Mouse (Mus musculus) midbrain, embryonic 16.5 days (tissue): ENCODE data around the gene Cabin1. TPM values are rescaled to one million over a fixed set of nuclear protein-coding genes. Genes with fewer than 3 reads are reported as not detected.

Experiments used
- ATAC-seq: fragments of 200-750 bp; cut with Nextera tagmentation; 2 replicates; pipeline ENCODE4 v1.8.0; 2017; ENCODE audit warnings: moderate TSS enrichment
- H3K27ac ChIP-seq: fragments of 300-500 bp; sonication (generic); 2 replicates; pipeline ENCODE4 v1.5.1; 2014; ENCODE audit warnings: mild to moderate bottlenecking, low read length, mixed read lengths
- H3K27me3 ChIP-seq: fragments of 300-500 bp; sonication (generic); 2 replicates; pipeline ENCODE4 v1.6.1; 2014; ENCODE audit warnings: low read depth, low read length, mixed read lengths; ENCODE audit not compliant: control insufficient read depth, insufficient read depth
- H3K36me3 ChIP-seq: fragments of 300-500 bp; sonication (generic); 2 replicates; pipeline ENCODE4 v1.6.1; 2014; ENCODE audit warnings: mild to moderate bottlenecking, low read length, moderate library complexity, mixed read lengths; ENCODE audit not compliant: control insufficient read depth, insufficient read depth
- H3K4me1 ChIP-seq: fragments of 300-500 bp; sonication (generic); 2 replicates; pipeline ENCODE4 v1.6.1; 2014; ENCODE audit warnings: mild to moderate bottlenecking, low read length, mixed read lengths; ENCODE audit not compliant: control insufficient read depth, insufficient read depth
- H3K4me2 ChIP-seq: fragments of 300-500 bp; sonication (generic); 2 replicates; pipeline ENCODE4 v1.6.1; 2014; ENCODE audit warnings: mild to moderate bottlenecking, low read length, mixed read lengths
- H3K4me3 ChIP-seq: fragments of 300-500 bp; sonication (generic); 2 replicates; pipeline ENCODE4 v1.5.1; 2014; ENCODE audit warnings: low read depth, mild to moderate bottlenecking, low read length, moderate library complexity, mixed read lengths
- H3K9ac ChIP-seq: fragments of 300-500 bp; sonication (generic); 2 replicates; pipeline ENCODE4 v1.6.1; 2014; ENCODE audit warnings: low read depth, low read length, mixed read lengths
- H3K9me3 ChIP-seq: fragments of 300-500 bp; sonication (generic); replicated peaks from 2 replicates; pipeline ENCODE4 v1.6.1; 2014; ENCODE audit warnings: mild to moderate bottlenecking, low read length, mixed read lengths; ENCODE audit not compliant: control insufficient read depth, poor library complexity, severe bottlenecking
- WGBS: fragments of 180-500 bp; shearing (Covaris S2); extraction: QIAGEN DNeasy Blood & Tissue Kit; methylation state at CpG from one replicate; pipeline ENCODE4 v1.1.7; 2014; 5-methylcytosine and 5-hydroxymethylcytosine counted together
- polyA plus RNA-seq: library from polyadenylated mRNA; unstranded; fragments of >200 nt; fragmentation: Nextera tagmentation; extraction: Ambion mirVana; gene quantifications from 2 replicates; pipeline ENCODE4 v1.2.1, GENCODE M21; 2015

The Cabin1 gene
- polyA plus RNA-seq, 1 experiment from 2014 or later: 32.7 TPM

DNA sequence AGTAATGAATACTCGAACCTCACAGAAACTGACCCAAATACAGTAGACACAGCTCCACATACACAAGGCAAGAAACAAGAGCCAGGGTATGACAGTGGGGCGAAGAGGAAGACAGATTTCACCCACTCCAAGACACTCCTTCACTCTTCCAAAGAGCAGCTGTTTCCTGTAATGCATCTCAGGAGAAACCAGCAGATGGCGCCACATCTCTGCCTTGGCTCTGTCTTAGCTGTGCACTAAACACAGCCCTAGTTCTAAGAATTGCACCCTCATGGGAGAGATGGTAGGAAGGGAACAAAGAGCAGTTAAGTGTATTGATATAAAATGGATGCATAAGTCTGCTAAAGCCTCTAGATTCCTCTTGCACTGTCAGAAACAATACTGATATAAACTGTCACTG is 20.1 kb downstream of the Cabin1 start:
- 44% methylated on average over 3 of the region's 3 CpGs for WGBS
- H3K9me3 ChIP-seq: no peaks in the 10 kb centered on the region
- H3K4me1 ChIP-seq: no peaks in the 10 kb centered on the region
- H3K36me3 ChIP-seq: peaks cover 44% of the 10 kb centered on the region
- no peak overlapping the region; the same call in 1 of the 2 replicates for H3K9ac ChIP-seq
- ATAC-seq: peak; percentile 94
- no peak overlapping the region for H3K4me3 ChIP-seq
- no peaks in the 10 kb centered on the region for H3K27me3 ChIP-seq
- H3K4me2 ChIP-seq: no peak overlapping the region
- no peak overlapping the region for H3K27ac ChIP-seq

DNA sequence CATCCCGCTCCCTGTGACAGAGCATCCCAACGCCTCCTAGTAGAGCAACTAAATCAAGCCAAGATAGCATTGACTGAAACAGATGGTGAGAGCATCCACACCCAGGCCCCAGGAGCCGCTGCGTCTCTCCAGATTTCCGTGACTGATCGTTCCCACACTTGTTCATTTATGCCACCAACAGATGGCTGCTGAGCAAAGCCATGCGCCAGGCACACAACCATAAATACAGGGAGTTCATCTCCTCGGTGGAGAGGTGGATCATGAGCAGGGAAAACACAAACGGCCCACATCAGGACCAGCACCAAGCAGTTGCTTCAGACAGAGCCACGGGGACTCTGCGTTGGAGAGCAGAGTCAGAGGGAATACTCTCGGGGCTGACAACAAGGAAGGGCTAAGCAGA is 20.8 kb downstream of the Cabin1 start:
- Histone ChIP-seq H3K36me3 (peaks cover 49% of the 10 kb centered on the region), H3K9ac (no peak overlapping the region), H3K4me3 (no peak overlapping the region), H3K9me3 (no peaks in the 10 kb centered on the region), H3K27ac (no peak overlapping the region), H3K4me1 (no peaks in the 10 kb centered on the region), H3K27me3 (no peaks in the 10 kb centered on the region), H3K4me2 (no peak overlapping the region)
- ATAC-seq: no peak
- WGBS: 88% methylated on average over 12 of the region's 12 CpGs

DNA sequence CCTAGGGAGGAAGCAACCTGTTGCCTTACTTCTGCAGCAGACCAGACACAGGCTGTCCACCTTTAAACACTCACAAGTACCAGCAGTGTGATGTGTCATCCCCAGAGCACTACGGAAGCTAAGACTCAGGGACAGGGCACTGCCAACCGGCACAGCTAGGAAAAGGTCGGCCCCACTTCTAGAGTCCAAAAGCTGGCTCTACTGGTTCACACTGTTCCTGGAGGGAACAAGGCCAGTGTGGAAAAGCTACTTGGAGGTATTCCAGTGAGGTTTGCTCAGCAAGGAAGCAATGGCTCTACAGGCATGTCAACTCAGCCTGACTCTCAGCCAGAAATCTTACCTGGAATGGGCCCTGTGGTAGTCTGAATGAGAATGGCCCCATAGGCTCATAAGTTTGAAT is 23.3 kb downstream of the Cabin1 start:
- Histone ChIP-seq H3K36me3 (peaks cover 50% of the 10 kb centered on the region), H3K27ac (no peak overlapping the region), H3K27me3 (no peaks in the 10 kb centered on the region), H3K4me2 (no peak overlapping the region), H3K4me3 (no peak overlapping the region), H3K9me3 (no peaks in the 10 kb centered on the region), H3K4me1 (no peaks in the 10 kb centered on the region), H3K9ac (no peak overlapping the region)
- ATAC-seq: no peak
- 91% methylated on average over 3 of the region's 3 CpGs for WGBS

DNA sequence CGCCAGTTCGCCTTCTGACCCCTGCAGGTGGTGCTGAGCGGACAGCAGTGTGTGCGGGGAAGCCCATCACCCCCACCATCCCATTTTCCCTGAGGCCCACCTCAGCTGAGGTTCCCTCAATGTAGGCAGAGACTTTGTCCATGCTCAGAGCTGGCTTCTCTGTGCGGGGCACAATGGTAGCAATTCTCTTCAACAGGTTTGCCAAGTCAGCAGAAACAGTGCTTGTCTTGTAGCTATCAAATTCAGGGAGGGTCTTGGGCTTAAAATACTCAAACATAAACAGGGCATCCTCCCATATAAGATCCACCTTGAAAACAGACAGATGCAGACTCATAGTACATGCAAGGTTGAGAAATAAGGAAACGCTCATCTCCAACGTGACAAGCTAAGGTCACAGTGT is 38.7 kb downstream of the Cabin1 start:
- no peak for ATAC-seq
- no peak overlapping the region for H3K4me3 ChIP-seq
- no peak overlapping the region for H3K27ac ChIP-seq
- H3K27me3 ChIP-seq: no peaks in the 10 kb centered on the region
- WGBS: 86% methylated on average over 7 of the region's 7 CpGs
- peaks cover 32% of the 10 kb centered on the region for H3K36me3 ChIP-seq
- H3K4me2 ChIP-seq: no peak overlapping the region
- H3K4me1 ChIP-seq: no peaks in the 10 kb centered on the region
- no peak overlapping the region for H3K9ac ChIP-seq
- H3K9me3 ChIP-seq: no peaks in the 10 kb centered on the region

DNA sequence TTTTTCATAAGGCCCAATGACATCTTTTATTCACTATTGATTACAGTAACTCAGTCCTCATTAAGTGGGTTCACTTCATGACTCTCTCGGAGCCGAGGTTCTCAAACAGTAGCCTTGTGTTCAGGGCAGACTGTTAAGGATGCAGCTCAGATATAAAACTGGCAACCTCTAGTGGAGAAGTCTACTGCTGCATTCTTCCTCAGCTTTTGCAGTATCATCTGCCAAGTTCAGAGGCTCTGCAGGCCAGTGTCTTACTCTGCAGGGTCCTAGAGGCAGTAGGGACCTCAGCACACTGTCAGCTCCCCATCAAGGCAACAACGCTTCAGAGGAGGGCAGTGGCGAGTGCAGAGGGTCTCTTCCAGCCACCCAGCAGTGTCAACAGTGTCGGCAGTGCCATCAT is 43.9 kb downstream of the Cabin1 start:
- Histone ChIP-seq H3K36me3 (peaks cover 31% of the 10 kb centered on the region), H3K4me3 (no peak overlapping the region), H3K27me3 (no peaks in the 10 kb centered on the region), H3K4me1 (no peaks in the 10 kb centered on the region), H3K9ac (no peak overlapping the region), H3K4me2 (no peak overlapping the region), H3K9me3 (no peaks in the 10 kb centered on the region), H3K27ac (no peak overlapping the region)
- 85% methylated on average over 5 of the region's 5 CpGs for WGBS
- ATAC-seq: no peak

DNA sequence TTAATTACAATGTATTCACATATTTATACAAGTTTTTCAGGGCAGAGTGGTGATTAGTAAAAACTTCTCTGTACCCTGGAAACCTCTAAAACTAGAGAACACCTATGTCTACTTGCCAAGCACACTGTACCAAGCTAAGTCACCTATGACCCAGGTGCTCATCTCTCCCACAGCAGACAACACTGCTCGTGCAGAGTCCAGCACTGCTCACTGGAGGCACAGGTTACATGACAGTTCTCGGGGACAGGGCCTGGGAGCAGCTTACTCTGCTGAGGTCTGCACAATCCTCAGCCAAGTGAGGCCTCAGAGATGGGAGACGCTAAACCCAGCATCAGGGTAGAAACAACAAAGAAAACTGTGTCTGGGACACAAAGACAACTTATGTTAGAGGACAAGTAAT is 49.3 kb downstream of the Cabin1 start:
- Histone ChIP-seq H3K4me2 (no peak overlapping the region), H3K9ac (no peak overlapping the region), H3K4me3 (no peak overlapping the region), H3K4me1 (no peaks in the 10 kb centered on the region), H3K27me3 (no peaks in the 10 kb centered on the region), H3K36me3 (peaks cover 12% of the 10 kb centered on the region), H3K9me3 (no peaks in the 10 kb centered on the region), H3K27ac (no peak overlapping the region)
- 91% methylated on average over 3 of the region's 3 CpGs for WGBS
- ATAC-seq: no peak

DNA sequence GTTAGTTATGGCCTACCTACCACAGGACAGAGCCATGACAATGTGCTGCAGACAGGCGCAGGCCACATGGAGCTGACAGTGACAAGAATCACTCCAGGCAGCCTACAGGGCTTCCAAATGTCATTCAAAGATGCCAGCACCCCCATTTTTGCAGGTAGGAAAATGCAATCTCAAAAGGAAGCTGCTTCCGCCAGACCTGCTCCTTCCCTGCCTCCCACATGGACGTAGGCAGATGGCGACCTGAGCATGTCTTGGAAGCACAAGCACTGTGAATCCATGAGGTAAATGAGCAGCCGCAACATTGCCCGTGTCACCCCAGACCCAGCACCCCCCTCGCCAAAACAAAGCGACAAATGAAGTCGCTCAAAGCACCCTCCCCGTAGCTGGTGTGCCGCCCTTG is 51.1 kb downstream of the Cabin1 start:
- H3K27me3 ChIP-seq: no peaks in the 10 kb centered on the region
- H3K27ac ChIP-seq: no peak overlapping the region
- WGBS: 94% methylated on average over 11 of the region's 11 CpGs
- H3K4me3 ChIP-seq: no peak overlapping the region
- ATAC-seq: no peak
- H3K4me1 ChIP-seq: no peaks in the 10 kb centered on the region
- peaks cover 9% of the 10 kb centered on the region for H3K36me3 ChIP-seq
- H3K9ac ChIP-seq: no peak overlapping the region
- H3K9me3 ChIP-seq: no peaks in the 10 kb centered on the region
- H3K4me2 ChIP-seq: no peak overlapping the region

DNA sequence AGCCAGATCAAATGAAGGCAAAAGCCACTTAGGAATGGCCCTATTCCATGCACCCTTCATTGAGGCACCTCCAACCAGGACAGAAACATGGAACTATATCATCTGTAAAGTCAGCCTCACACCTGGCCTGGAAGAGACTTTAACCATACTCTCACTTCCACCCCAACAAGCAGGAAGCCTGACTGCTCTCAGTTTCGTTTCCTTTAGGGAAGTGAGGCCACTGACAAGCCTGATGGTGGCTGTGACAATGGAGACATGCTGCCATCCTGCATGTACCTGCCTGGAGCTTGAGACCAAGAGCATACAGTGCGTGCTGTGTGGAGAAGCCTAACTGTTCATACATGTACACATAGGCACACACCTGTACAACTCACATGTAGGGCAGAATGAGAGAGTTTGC is 53.9 kb downstream of the Cabin1 start:
- ATAC-seq: no peak
- no peaks in the 10 kb centered on the region for H3K27me3 ChIP-seq

DNA sequence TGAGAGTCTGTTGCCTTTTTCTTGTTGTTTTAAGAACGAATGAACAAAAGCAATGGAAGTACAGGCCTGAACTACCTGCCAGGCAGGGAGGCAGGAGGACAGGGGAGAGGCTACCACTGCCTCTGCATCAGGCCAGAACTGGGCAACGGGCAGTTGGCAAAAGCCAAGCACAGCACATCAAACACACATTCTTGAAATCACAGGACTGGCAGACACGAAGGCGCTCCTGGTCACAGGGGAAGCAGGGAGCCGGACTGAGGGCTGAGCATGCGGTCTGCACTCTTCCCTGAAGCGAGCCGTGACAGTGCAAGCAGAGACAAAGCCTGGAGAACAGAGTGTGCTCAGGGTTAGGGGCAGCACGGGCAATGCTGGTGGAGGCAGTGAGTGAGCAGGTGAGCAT is 54.9 kb downstream of the Cabin1 start:
- no peak for ATAC-seq
- Histone ChIP-seq H3K4me3 (no peak overlapping the region), H3K4me1 (peaks cover 6% of the 10 kb centered on the region), H3K9ac (no peak overlapping the region), H3K36me3 (peaks cover 6% of the 10 kb centered on the region), H3K4me2 (no peak overlapping the region), H3K9me3 (no peaks in the 10 kb centered on the region), H3K27ac (no peak overlapping the region), H3K27me3 (no peaks in the 10 kb centered on the region)
- WGBS: 86% methylated on average over 9 of the region's 9 CpGs

More for the DNA sequence above, 53.9 kb downstream of the Cabin1 start:
- Histone ChIP-seq H3K27ac (no peak overlapping the region), H3K36me3 (peaks cover 9% of the 10 kb centered on the region), H3K4me2 (no peak overlapping the region), H3K9ac (no peak overlapping the region), H3K4me1 (no peaks in the 10 kb centered on the region), H3K9me3 (no peaks in the 10 kb centered on the region), H3K4me3 (no peak overlapping the region)
- WGBS: 89% methylated on average over 2 of the region's 2 CpGs

DNA sequence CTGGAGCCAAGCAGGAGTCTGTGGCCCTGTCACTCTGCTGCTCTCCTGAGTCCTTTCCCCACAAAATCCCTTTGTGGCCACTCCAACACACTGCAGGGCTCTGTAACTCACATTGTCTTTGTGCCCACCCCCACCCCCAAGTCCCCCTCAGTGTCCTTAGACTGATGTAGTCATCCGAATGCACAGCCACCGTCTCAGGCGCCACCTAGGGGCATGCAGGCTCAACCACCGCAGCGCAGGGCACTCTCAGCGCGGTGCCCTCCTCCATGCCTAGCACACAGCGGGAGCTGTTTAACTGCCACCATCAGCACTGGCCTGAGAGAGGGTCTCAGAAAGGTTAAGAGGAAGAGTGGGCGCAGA is 55.5 kb downstream of the Cabin1 start:
- ATAC-seq: peak; percentile 61
- H3K27ac ChIP-seq: no peak overlapping the region
- 35% methylated on average over 9 of the region's 9 CpGs for WGBS

More for the DNA sequence above, 55.5 kb downstream of the Cabin1 start:
- Histone ChIP-seq H3K4me1 (peaks cover 11% of the 10 kb centered on the region), H3K4me2 (no peak overlapping the region), H3K9ac (no peak overlapping the region), H3K27me3 (no peaks in the 10 kb centered on the region), H3K9me3 (no peaks in the 10 kb centered on the region), H3K4me3 (no peak overlapping the region), H3K36me3 (peaks cover 5% of the 10 kb centered on the region)
